Mouse (Mus musculus): ENCODE results near the gene Gm43552.
"Not testable (repeated sequence)": the region's sequence is repeated elsewhere in the genome, so short reads cannot be mapped to it uniquely, and the experiment has no call there.

The Gm43552 gene

GRCm38 (mm10) chr5:65491767-65492715 is 592 bp downstream of the Gm43552 start:
- peak; percentile 84 to 93 for DNase-seq (ENCODE audit: inconsistent age in 2 of 2, low spot score in 1 of 2)

- DNase-seq (ENCODE audit: inconsistent age in 2 of 2, low spot score in 1 of 2) = peak in 1 of 2 experiments; percentile 56
Observed at GRCm38 (mm10) chr5:65489830-65490229, 2.8 kb downstream of the Gm43552 start.

- peak in 1 of 2 experiments; percentile 43 for DNase-seq (ENCODE audit: inconsistent age in 2 of 2, low spot score in 1 of 2)
Observed at GRCm38 (mm10) chr5:65488725-65489124, 3.9 kb downstream of the Gm43552 start.

- peak in 1 of 2 experiments; percentile 73 for DNase-seq (ENCODE audit: inconsistent age in 2 of 2, low spot score in 1 of 2)
Observed at GRCm38 (mm10) chr5:65487381-65487780, 5.3 kb downstream of the Gm43552 start.

GRCm38 (mm10) chr5:65486514-65486913 is 6.1 kb downstream of the Gm43552 start:
- DNase-seq (ENCODE audit: inconsistent age in 2 of 2, low spot score in 1 of 2) = no peak

GRCm38 (mm10) chr5:65482996-65483395 is 9.6 kb downstream of the Gm43552 start:
- peak in 1 of 2 experiments; percentile 59 for DNase-seq (ENCODE audit: inconsistent age in 2 of 2, low spot score in 1 of 2)

- no peak for DNase-seq (ENCODE audit: inconsistent age in 2 of 2, low spot score in 1 of 2)
Observed at GRCm38 (mm10) chr5:65480511-65480910, 12.1 kb downstream of the Gm43552 start.

- DNase-seq (ENCODE audit: inconsistent age in 2 of 2, low spot score in 1 of 2) = no peak
Observed at GRCm38 (mm10) chr5:65479681-65480445, 12.8 kb downstream of the Gm43552 start.

- DNase-seq (ENCODE audit: inconsistent age in 2 of 2, low spot score in 1 of 2) = no peak
Observed at GRCm38 (mm10) chr5:65478224-65478623, 14.4 kb downstream of the Gm43552 start.

- not testable (repeated sequence) for DNase-seq (ENCODE audit: inconsistent age in 2 of 2, low spot score in 1 of 2)
Observed at GRCm38 (mm10) chr5:65476739-65477138, 15.9 kb downstream of the Gm43552 start.

- no peak for DNase-seq (ENCODE audit: inconsistent age in 2 of 2, low spot score in 1 of 2)
Observed at GRCm38 (mm10) chr5:65475806-65476205, 16.8 kb downstream of the Gm43552 start.

- peak; percentile 49 to 83 for DNase-seq (ENCODE audit: inconsistent age in 2 of 2, low spot score in 1 of 2)
Observed at GRCm38 (mm10) chr5:65469766-65470165, 22.9 kb downstream of the Gm43552 start.

- no peak for DNase-seq (ENCODE audit: inconsistent age in 2 of 2, low spot score in 1 of 2)
Observed at GRCm38 (mm10) chr5:65466911-65467310, 25.7 kb downstream of the Gm43552 start.

- no peak for DNase-seq (ENCODE audit: inconsistent age in 2 of 2, low spot score in 1 of 2)
Observed at GRCm38 (mm10) chr5:65460361-65460760, 32.3 kb downstream of the Gm43552 start.

- no peak for DNase-seq (ENCODE audit: inconsistent age in 2 of 2, low spot score in 1 of 2)
Observed at GRCm38 (mm10) chr5:65459454-65459853, 33.2 kb downstream of the Gm43552 start.

- peak; percentile 39 to 73 for DNase-seq (ENCODE audit: inconsistent age in 2 of 2, low spot score in 1 of 2)
Observed at GRCm38 (mm10) chr5:65457846-65458245, 34.8 kb downstream of the Gm43552 start.

GRCm38 (mm10) chr5:65457086-65457827 is 35.4 kb downstream of the Gm43552 start:
- DNase-seq (ENCODE audit: inconsistent age in 2 of 2, low spot score in 1 of 2) = no peak

GRCm38 (mm10) chr5:65454771-65455170 is 37.9 kb downstream of the Gm43552 start:
- peak; percentile 65 to 75 for DNase-seq (ENCODE audit: inconsistent age in 2 of 2, low spot score in 1 of 2)

- no peak for DNase-seq (ENCODE audit: inconsistent age in 2 of 2, low spot score in 1 of 2)
Observed at GRCm38 (mm10) chr5:65448941-65449340, 43.7 kb downstream of the Gm43552 start.

- no peak for DNase-seq (ENCODE audit: inconsistent age in 2 of 2, low spot score in 1 of 2)
Observed at GRCm38 (mm10) chr5:65447826-65448225, 44.8 kb downstream of the Gm43552 start.

GRCm38 (mm10) chr5:65446756-65447155 is 45.9 kb downstream of the Gm43552 start:
- DNase-seq (ENCODE audit: inconsistent age in 2 of 2, low spot score in 1 of 2) = no peak

Measured in adrenal gland, adult (tissue).